Mouse (Mus musculus) heart, postnatal 0 days (tissue): ENCODE results near the gene Ppp2r2c.

Experiments
- CTCF ChIP-seq: IDR thresholded peaks from 2 replicates; pipeline ENCODE4 v1.5.1; 2016; ENCODE audit warnings: antibody characterized with exemption, control low read depth, low read depth
- EP300 ChIP-seq: IDR thresholded peaks from 2 replicates; pipeline ENCODE4 v1.6.1; 2016; ENCODE audit warnings: antibody characterized with exemption, low read depth

GRCm38 (mm10) chr5:36887299-36887988, 19.1 kb downstream of the Ppp2r2c start:
- no peak for TF ChIP-seq CTCF
- TF ChIP-seq EP300: no peak
